Mouse (Mus musculus) stomach, embryonic 15.5 days (tissue): Measurements from ENCODE around the gene C1ra. TPM values are rescaled to one million over a fixed set of nuclear protein-coding genes. Genes with fewer than 3 reads are reported as not detected.
"Not testable (repeated sequence)": the region's sequence is repeated elsewhere in the genome, so short reads cannot be mapped to it uniquely, and the experiment has no call there.

Experiments
- ATAC-seq: fragments of 200-750 bp; cut with Nextera tagmentation; 2 replicates; pipeline ENCODE4 v1.8.0; 2017; ENCODE audit warnings: low read depth, moderate number of reproducible peaks, moderate TSS enrichment; ENCODE audit not compliant: insufficient read depth, low FRiP score
- H3K27ac ChIP-seq: fragments of 300-500 bp; sonication (generic); 2 replicates; pipeline ENCODE4 v1.5.1; 2015; ENCODE audit warnings: mild to moderate bottlenecking, inconsistent platforms
- H3K27me3 ChIP-seq: fragments of 300-500 bp; sonication (generic); replicated peaks from 2 replicates; pipeline ENCODE4 v1.6.1; 2015; ENCODE audit warnings: inconsistent platforms
- H3K36me3 ChIP-seq: fragments of 300-500 bp; sonication (generic); 2 replicates; pipeline ENCODE4 v1.6.1; 2015; ENCODE audit warnings: inconsistent platforms
- H3K4me1 ChIP-seq: fragments of 300-500 bp; sonication (generic); 2 replicates; pipeline ENCODE4 v1.6.1; 2015; ENCODE audit warnings: inconsistent platforms
- H3K4me2 ChIP-seq: fragments of 300-500 bp; sonication (generic); 2 replicates; pipeline ENCODE4 v1.6.1; 2015; ENCODE audit warnings: mild to moderate bottlenecking, inconsistent platforms
- H3K4me3 ChIP-seq: fragments of 300-500 bp; sonication (generic); replicated peaks from 2 replicates; pipeline ENCODE4 v1.5.1; 2015; ENCODE audit warnings: inconsistent platforms
- H3K9ac ChIP-seq: fragments of 300-500 bp; sonication (generic); 2 replicates; pipeline ENCODE4 v1.6.1; 2015; ENCODE audit warnings: inconsistent platforms
- H3K9me3 ChIP-seq: fragments of 300-500 bp; sonication (generic); 2 replicates; pipeline ENCODE4 v1.6.1; 2016; ENCODE audit warnings: inconsistent platforms
- WGBS: fragments of 180-500 bp; shearing (Covaris S2); methylation state at CpG from one replicate; pipeline ENCODE4 v1.1.7; 2015; 5-methylcytosine and 5-hydroxymethylcytosine counted together
- polyA plus RNA-seq: library from polyadenylated mRNA; unstranded; fragments of >200 nt; fragmentation: Nextera tagmentation; extraction: Ambion mirVana; gene quantifications from 2 replicates; pipeline ENCODE4 v1.2.1, GENCODE M21; 2015

Gene C1ra
- polyA plus RNA-seq = 4.5 and 6.6 TPM in 2 replicates

- Histone ChIP-seq H3K9ac (no peak within 1 kb of the TSS), H3K27ac (no peak within 1 kb of the TSS), H3K4me1 (no peaks in the 10 kb centered on the region), H3K27me3 (no peaks in the 10 kb centered on the region), H3K4me2 (peak within 1 kb of the TSS; percentile 51), H3K4me3 (peak within 1 kb of the TSS; percentile 30), H3K36me3 (no peaks in the 10 kb centered on the region), H3K9me3 (no peaks in the 10 kb centered on the region)
- WGBS = 6% methylated on average over 6 of the region's 6 CpGs
- no peak for ATAC-seq
Observed at GRCm38 (mm10) chr6:124512355-124512836, at the start of gene C1ra. Gene C1ra (plus strand): TSS chr6:124512405.

GRCm38 (mm10) chr6:124463881-124464291 is 48.3 kb upstream of the C1ra start:
- Histone ChIP-seq H3K27ac (no peak overlapping the region), H3K9me3 (no peaks in the 10 kb centered on the region), H3K4me3 (peak overlapping the region; percentile 43), H3K27me3 (no peaks in the 10 kb centered on the region), H3K36me3 (no peaks in the 10 kb centered on the region), H3K9ac (no peak overlapping the region), H3K4me1 (0 out of 2 replicates have a peak, but pooled peaks cover 2% of the 10 kb centered on the region), H3K4me2 (peak overlapping the region; percentile 78)
- ATAC-seq = no peak
- 20% methylated on average over 8 of the region's 8 CpGs for WGBS

GRCm38 (mm10) chr6:124464305-124465271 is 47.6 kb upstream of the C1ra start, which contains the start of gene Clstn3:
Gene Clstn3 (minus strand): TSS chr6:124464794.
- peak; percentile 90 for ATAC-seq
- H3K4me1 ChIP-seq = 0 out of 2 replicates have a peak, but pooled peaks cover 2% of the 10 kb centered on the region
- H3K36me3 ChIP-seq = no peaks in the 10 kb centered on the region
- peak within 1 kb of the TSS; percentile 78 for H3K4me2 ChIP-seq
- no peaks in the 10 kb centered on the region for H3K9me3 ChIP-seq
- H3K27me3 ChIP-seq = no peaks in the 10 kb centered on the region
- peak within 1 kb of the TSS; percentile 19; the same call in 1 of the 2 replicates for H3K9ac ChIP-seq
- no peak within 1 kb of the TSS for H3K27ac ChIP-seq
- 7% methylated on average over 27 of the region's 27 CpGs for WGBS
- H3K4me3 ChIP-seq = peak within 1 kb of the TSS; percentile 43

- Histone ChIP-seq H3K4me3 (peak overlapping the region; percentile 43; the same call in 1 of the 2 replicates), H3K9me3 (no peaks in the 10 kb centered on the region), H3K4me1 (0 out of 2 replicates have a peak, but pooled peaks cover 2% of the 10 kb centered on the region), H3K27me3 (no peaks in the 10 kb centered on the region), H3K36me3 (no peaks in the 10 kb centered on the region), H3K9ac (no peak overlapping the region; the same call in 1 of the 2 replicates), H3K4me2 (peak overlapping the region; percentile 78), H3K27ac (no peak overlapping the region)
- WGBS = 42% methylated on average over 6 of the region's 6 CpGs
- no peak for ATAC-seq
Observed at GRCm38 (mm10) chr6:124465299-124465698, 46.9 kb upstream of the C1ra start.

- ATAC-seq = no peak
Observed at GRCm38 (mm10) chr6:124465729-124466128, 46.5 kb upstream of the C1ra start.

GRCm38 (mm10) chr6:124471121-124471520 is 41.1 kb upstream of the C1ra start:
- H3K27me3 ChIP-seq = no peaks in the 10 kb centered on the region
- WGBS = 82% methylated on average over 3 of the region's 3 CpGs
- H3K9me3 ChIP-seq = no peaks in the 10 kb centered on the region
- no peak overlapping the region for H3K27ac ChIP-seq
- ATAC-seq = no peak
- no peak overlapping the region for H3K4me3 ChIP-seq
- no peak overlapping the region for H3K9ac ChIP-seq
- no peaks in the 10 kb centered on the region for H3K36me3 ChIP-seq
- H3K4me2 ChIP-seq = no peak overlapping the region
- H3K4me1 ChIP-seq = no peaks in the 10 kb centered on the region

More at GRCm38 (mm10) chr6:124465729-124466128, 46.5 kb upstream of the C1ra start:
- H3K9ac ChIP-seq = no peak overlapping the region
- H3K36me3 ChIP-seq = no peaks in the 10 kb centered on the region
- H3K4me3 ChIP-seq = no peak overlapping the region
- H3K27me3 ChIP-seq = no peaks in the 10 kb centered on the region
- H3K27ac ChIP-seq = no peak overlapping the region
- no peak overlapping the region for H3K4me2 ChIP-seq
- no peaks in the 10 kb centered on the region for H3K9me3 ChIP-seq
- H3K4me1 ChIP-seq = 0 out of 2 replicates have a peak, but pooled peaks cover 2% of the 10 kb centered on the region
- WGBS = 80% methylated on average over 6 of the region's 6 CpGs

- WGBS = 77% methylated on average over 6 of the region's 6 CpGs
- peak; percentile 42; the same call in 1 of the 2 replicates for ATAC-seq
- H3K4me3 ChIP-seq = not testable (repeated sequence)
Observed at GRCm38 (mm10) chr6:124471783-124472638, 40.2 kb upstream of the C1ra start.

GRCm38 (mm10) chr6:124472801-124473200 is 39.4 kb upstream of the C1ra start:
- Histone ChIP-seq H3K27me3 (no peaks in the 10 kb centered on the region), H3K4me3 (no peak overlapping the region), H3K9ac (no peak overlapping the region), H3K27ac (no peak overlapping the region), H3K4me2 (no peak overlapping the region), H3K36me3 (no peaks in the 10 kb centered on the region), H3K4me1 (no peaks in the 10 kb centered on the region), H3K9me3 (no peaks in the 10 kb centered on the region)
- 39% methylated on average over 6 of the region's 6 CpGs for WGBS
- ATAC-seq = no peak

More at GRCm38 (mm10) chr6:124471783-124472638, 40.2 kb upstream of the C1ra start:
- not testable (repeated sequence) for H3K9me3 ChIP-seq, H3K27me3 ChIP-seq, H3K9ac ChIP-seq, H3K4me1 ChIP-seq, H3K4me2 ChIP-seq, H3K27ac ChIP-seq, H3K36me3 ChIP-seq

- Histone ChIP-seq H3K9me3 (no peaks in the 10 kb centered on the region), H3K4me3 (no peak overlapping the region), H3K27me3 (no peaks in the 10 kb centered on the region), H3K27ac (no peak overlapping the region), H3K4me1 (no peaks in the 10 kb centered on the region), H3K4me2 (no peak overlapping the region), H3K9ac (no peak overlapping the region), H3K36me3 (no peaks in the 10 kb centered on the region)
- ATAC-seq = no peak
- WGBS = 79% methylated on average over 11 of the region's 11 CpGs
Observed at GRCm38 (mm10) chr6:124474621-124475020, 37.6 kb upstream of the C1ra start.

GRCm38 (mm10) chr6:124475335-124476075 is 36.7 kb upstream of the C1ra start:
- not testable (repeated sequence) for H3K36me3 ChIP-seq, H3K4me3 ChIP-seq, ATAC-seq, H3K9me3 ChIP-seq, H3K27ac ChIP-seq, H3K9ac ChIP-seq, H3K27me3 ChIP-seq, H3K4me1 ChIP-seq, H3K4me2 ChIP-seq
- WGBS = 87% methylated on average over 8 of the region's 11 CpGs

GRCm38 (mm10) chr6:124476216-124476615 is 36.0 kb upstream of the C1ra start:
- no peak overlapping the region for H3K4me2 ChIP-seq
- H3K9ac ChIP-seq = no peak overlapping the region
- H3K27me3 ChIP-seq = no peaks in the 10 kb centered on the region
- H3K4me1 ChIP-seq = no peaks in the 10 kb centered on the region
- no peak overlapping the region for H3K4me3 ChIP-seq
- H3K9me3 ChIP-seq = no peaks in the 10 kb centered on the region
- H3K36me3 ChIP-seq = no peaks in the 10 kb centered on the region
- no peak for ATAC-seq
- WGBS = 83% methylated on average over 7 of the region's 7 CpGs
- no peak overlapping the region for H3K27ac ChIP-seq
